Mouse (Mus musculus) right cerebral cortex, postnatal 10 days (tissue): ENCODE results near the gene Cttnbp2nl.

Experiments used
- DNase-seq, 2 experiments: peaks; one replicate each; pipeline ENCODE4 v3.0.0; 2021; ENCODE audit warnings: low spot score in 2 of 2

The Cttnbp2nl gene

GRCm38 (mm10) chr3:104965070-104965855, 87.7 kb downstream of the Cttnbp2nl start:
- DNase-seq = peak in 1 of 2 experiments; percentile 13

- DNase-seq = no peak
Observed at GRCm38 (mm10) chr3:104963331-104964276, 89.3 kb downstream of the Cttnbp2nl start.

- no peak for DNase-seq
Observed at GRCm38 (mm10) chr3:104962866-104963265, 90.1 kb downstream of the Cttnbp2nl start.

GRCm38 (mm10) chr3:104962141-104962611, 90.8 kb downstream of the Cttnbp2nl start:
- DNase-seq = peak in 1 of 2 experiments; percentile 20

GRCm38 (mm10) chr3:104961066-104962059, 91.6 kb downstream of the Cttnbp2nl start, which contains the start of gene Wnt2b:
Gene Wnt2b, minus strand, starts transcription at chr3:104961921.
- peak in 1 of 2 experiments; percentile 26 for DNase-seq

- DNase-seq = peak in 1 of 2 experiments; percentile 21
Observed at GRCm38 (mm10) chr3:104960026-104961000, 92.6 kb downstream of the Cttnbp2nl start.

GRCm38 (mm10) chr3:104956131-104956581, 96.8 kb downstream of the Cttnbp2nl start:
- DNase-seq = no peak

- DNase-seq = peak in 1 of 2 experiments; percentile 17
Observed at GRCm38 (mm10) chr3:104954551-104954950, 98.4 kb downstream of the Cttnbp2nl start.

- DNase-seq = no peak
Observed at GRCm38 (mm10) chr3:104954137-104954536, 98.8 kb downstream of the Cttnbp2nl start.

- DNase-seq = no peak
Observed at GRCm38 (mm10) chr3:104952891-104953670, 99.9 kb downstream of the Cttnbp2nl start.
